Mouse (Mus musculus): Measurements from ENCODE around the gene Get4.

GRCm38 (mm10) chr5:139223331-139223730 is 28.8 kb upstream of the Get4 start:
- no peak for TF ChIP-seq POLR2A (IDR thresholded peaks at IDR 0.05; ENCODE audit: low read depth, low read length)
- TF ChIP-seq CTCF (IDR thresholded peaks at IDR 0.05; ENCODE audit: borderline replicate concordance, insufficient read depth, low read length): no peak

All from embryonic fibroblast, embryonic 13.5 days (primary cell).